Mouse (Mus musculus) regulatory T cell (primary cell): Measurements from ENCODE around the gene Sclt1.

ENCODE experiments used
- in situ Hi-C: fragments of 300-600 bp; cut with MboI, MseI; formaldehyde crosslinking; loops from one replicate; pipeline ENCODE4 v1.15.1; 2025; ENCODE audit warnings: high pct_unique_total_duplicates

Gene Sclt1

DNA sequence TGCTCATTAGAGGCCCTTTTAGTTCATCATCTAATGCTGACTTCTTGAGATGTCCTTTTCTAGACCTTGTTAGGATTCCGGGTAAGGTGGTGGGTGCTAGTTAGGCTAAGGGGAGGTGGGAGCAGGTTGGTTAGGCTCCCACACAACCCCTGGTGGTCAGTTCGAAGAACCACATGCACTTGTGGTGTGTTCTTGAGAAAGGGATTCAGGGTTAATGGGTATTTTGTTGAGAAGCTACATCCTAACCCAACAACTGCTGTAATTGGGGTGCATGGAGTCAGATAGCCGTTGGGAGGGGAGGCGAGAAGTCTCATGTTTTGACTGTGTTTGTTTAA lies 136.0 kb downstream of the Sclt1 start:
- in situ Hi-C loops: loop anchor here (10.0 kb wide), 1 partner anchor 421 kb away; no protein-coding TSS in a partner anchor

DNA sequence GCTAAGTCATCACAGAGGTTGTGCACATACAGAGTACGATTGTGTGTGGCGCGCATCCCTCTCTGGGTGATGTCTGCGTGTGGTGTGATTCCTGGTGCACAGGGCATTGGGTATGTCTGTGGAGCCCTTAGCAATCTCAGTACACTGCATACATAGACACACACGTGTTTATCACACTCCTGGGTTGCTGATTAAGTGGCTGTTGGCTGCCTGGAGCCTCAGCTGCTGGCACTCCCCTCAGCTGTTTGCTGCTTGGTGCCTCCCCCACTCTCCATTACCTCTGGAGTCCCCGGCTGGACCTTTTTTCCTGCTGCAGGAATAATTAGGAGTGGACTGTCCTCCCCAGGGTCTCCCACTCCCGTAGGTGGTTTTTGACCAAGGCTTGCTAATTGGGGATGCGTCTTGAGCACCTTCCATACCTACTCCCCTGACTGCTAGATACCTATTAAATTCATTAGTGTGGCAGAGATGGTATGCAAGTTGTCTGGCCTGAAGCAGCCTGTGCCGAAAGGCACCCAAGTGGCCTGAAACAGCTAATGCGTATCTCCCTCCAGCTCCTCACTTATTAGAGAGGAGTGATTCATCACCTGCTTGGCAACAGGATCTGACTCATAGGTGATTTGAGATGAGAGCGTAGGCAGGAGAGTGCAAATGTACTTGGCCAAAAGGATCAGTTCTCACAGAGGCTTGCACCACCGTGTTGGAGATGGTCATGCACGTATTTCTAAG lies 136.5 kb downstream of the Sclt1 start:
- in situ Hi-C loops: loop anchor here (10.0 kb wide), 1 partner anchor 421 kb away; no protein-coding TSS in a partner anchor

GRCm38 (mm10) chr3:41604629-41605321 lies 137.5 kb downstream of the Sclt1 start:
- in situ Hi-C loops: loop anchor here (10.0 kb wide), 1 partner anchor 420 kb away; no protein-coding TSS in a partner anchor

DNA sequence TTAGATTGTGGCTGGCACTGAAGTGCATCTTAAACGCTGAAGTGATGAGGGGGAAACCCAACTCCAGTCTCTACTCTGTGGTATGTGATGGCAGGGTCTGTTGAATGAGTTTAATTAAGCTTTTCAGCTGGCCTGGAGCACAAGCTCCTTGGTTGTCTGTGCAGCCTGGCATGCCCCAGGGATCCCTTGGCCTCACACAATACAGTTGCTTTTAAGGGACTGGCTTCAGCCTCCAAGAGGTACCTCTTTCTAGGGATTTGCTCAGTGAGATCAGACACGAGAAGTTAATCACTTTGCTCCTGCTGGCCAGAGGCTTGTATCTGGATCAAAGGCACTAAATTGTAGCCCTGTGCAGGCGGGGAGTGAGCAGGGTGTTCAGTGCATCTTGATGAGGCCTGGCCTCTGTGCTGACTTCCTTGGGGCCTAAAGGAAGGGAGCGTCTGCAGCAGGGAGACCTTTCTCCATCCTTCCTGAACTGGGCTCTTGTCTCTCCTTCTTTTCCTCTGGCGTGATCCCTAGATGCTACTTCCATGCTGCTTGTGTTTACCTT lies 138.8 kb downstream of the Sclt1 start:
- in situ Hi-C loops: loop anchor here (10.0 kb wide), 1 partner anchor 419 kb away; no protein-coding TSS in a partner anchor

DNA sequence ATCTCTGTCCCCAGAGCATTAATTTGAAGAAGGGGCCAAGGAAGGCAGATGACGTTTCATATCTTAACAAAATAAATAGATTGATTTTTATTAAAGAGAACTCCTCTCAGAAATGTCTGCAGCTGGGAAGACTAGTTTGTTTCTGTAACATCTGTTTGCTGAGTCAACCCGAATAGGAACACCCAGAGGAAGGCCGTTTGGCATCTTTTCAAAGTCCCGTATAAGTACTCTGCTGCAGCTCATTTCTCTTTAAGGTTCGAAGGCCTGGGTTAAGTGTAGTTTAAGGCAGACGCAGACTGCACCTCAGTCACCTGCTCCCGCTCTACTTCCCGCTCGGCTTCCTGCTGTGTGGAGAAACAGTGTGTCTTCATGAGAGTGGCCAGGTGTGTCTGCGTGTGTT lies 139.4 kb downstream of the Sclt1 start:
- in situ Hi-C loops: loop anchor here (10.0 kb wide), 1 partner anchor 418 kb away; no protein-coding TSS in a partner anchor

- in situ Hi-C loops: loop anchor here (10.0 kb wide), 1 partner anchor 417 kb away; no protein-coding TSS in a partner anchor
Measured at GRCm38 (mm10) chr3:41601226-41602020, 140.9 kb downstream of the Sclt1 start.

DNA sequence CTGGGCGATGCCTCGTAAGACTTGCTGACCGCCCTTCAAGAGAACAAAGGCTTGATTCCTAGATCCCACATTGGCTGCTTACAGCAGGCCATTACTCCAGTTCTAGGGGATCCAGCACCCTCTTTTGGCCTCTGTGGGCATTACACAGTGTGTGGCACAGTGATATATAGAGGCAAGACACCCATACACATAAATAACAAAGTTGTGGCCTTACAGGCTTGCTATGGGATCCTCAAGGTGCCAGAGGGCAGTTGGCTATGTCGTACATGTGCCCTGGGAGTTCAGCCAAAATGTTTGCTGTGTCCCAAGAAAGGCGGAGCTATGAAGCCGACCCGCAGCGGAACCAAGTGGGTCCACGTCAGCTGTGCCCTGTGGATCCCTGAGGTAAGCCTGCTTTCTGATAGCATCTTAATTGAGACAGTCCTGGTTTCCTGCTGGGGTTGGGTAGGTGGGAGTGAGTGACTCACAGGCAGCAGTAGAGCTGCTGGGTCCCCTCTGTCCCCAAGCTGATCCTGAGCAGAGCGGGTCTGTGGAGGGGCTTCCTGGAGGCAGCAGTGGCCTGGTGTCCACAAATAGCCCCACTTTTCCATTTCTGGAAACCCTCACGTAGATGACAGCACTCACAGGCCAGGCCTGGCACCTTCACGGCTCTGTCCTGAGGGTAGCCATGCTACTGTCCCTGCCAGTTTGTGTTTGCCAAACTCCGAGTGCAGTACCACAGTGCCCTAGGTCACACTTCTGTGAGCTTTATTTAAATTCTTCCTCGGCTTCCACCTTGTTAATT lies 142.3 kb downstream of the Sclt1 start:
- in situ Hi-C loops: loop anchor here (10.0 kb wide), 1 partner anchor 415 kb away; no protein-coding TSS in a partner anchor

GRCm38 (mm10) chr3:41599226-41599625 lies 143.1 kb downstream of the Sclt1 start:
- in situ Hi-C loops: no loop called here

DNA sequence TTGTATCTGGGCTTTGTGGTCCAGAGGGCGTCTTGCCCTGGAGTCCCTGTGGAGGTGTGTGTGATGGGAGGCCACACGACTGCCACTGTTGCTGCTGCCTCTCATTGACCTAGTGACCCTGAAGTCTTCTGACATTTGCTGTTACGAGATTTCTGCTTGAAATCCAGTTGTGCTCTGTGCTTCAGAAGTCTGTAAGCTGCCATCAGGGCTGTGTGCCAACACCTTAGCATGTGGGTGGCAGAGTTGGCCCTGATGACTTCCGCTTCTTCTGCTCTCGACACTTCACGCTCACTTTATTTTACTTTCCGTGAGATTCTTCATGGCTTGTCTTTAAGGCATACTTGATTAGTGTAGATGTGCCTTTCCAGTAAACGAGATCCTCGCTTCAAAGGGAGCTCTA lies 143.9 kb downstream of the Sclt1 start:
- in situ Hi-C loops: no loop called here

DNA sequence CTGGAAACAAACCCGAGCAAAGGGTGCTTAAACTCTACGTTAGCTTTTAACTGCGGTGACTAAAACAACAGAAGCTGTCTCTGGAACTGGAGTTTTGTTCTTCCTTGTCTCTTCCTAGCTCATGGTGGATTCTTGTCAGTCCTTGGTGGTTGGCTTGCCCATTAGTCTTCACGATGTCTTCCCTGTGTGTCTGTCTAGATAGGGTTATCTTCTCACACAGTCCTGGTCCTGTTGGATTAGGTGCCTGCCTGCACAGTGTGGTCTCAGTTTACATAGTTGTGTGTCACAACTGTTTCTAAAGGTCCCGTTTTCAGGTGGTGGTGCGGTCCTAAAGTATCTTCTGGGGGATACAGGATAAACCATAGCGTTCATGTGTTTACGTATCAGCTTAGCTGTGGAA lies 145.3 kb downstream of the Sclt1 start:
- in situ Hi-C loops: no loop called here

GRCm38 (mm10) chr3:41595010-41595409 lies 147.3 kb downstream of the Sclt1 start:
- in situ Hi-C loops: no loop called here

DNA sequence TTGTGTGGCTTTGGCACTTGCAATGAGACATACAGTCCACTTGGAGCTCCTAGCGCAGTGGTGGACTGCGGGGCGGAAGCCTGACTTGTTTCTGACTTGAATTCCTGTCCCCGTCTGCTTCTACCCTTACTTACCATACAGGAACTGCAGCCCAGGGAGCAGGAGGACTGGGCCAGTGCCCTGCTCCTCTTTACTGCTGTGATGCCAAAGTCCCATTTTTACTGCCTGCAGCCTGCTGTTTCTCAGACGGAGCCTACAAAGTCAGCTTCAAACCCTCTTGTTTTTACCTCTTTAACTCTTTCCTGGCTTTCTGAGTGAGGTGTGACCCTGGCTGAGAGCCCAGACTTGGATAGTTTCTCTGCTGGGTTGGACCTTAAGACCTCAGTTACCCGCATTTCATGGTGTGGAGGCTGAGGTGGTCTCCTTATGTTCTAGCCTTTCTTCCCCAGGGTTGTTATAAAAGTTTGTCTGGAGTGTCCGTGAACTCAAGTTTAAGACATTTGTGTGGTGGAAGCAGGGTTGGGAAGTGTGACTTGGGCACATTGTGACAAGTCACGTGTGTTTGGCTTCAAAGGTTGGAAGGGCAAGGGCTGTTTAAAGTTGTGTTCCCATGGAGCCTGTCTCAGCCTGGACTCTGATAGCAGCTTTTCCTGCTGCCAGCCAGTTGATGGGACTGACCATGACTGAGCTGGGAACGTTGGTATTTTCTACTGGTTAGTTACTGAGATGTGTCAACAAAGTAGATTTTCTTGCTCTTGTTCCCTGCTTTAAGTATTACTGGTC lies 148.0 kb downstream of the Sclt1 start:
- in situ Hi-C loops: no loop called here

GRCm38 (mm10) chr3:41592805-41593204 lies 149.5 kb downstream of the Sclt1 start:
- in situ Hi-C loops: no loop called here

GRCm38 (mm10) chr3:41591651-41592170 lies 150.6 kb downstream of the Sclt1 start:
- in situ Hi-C loops: no loop called here

DNA sequence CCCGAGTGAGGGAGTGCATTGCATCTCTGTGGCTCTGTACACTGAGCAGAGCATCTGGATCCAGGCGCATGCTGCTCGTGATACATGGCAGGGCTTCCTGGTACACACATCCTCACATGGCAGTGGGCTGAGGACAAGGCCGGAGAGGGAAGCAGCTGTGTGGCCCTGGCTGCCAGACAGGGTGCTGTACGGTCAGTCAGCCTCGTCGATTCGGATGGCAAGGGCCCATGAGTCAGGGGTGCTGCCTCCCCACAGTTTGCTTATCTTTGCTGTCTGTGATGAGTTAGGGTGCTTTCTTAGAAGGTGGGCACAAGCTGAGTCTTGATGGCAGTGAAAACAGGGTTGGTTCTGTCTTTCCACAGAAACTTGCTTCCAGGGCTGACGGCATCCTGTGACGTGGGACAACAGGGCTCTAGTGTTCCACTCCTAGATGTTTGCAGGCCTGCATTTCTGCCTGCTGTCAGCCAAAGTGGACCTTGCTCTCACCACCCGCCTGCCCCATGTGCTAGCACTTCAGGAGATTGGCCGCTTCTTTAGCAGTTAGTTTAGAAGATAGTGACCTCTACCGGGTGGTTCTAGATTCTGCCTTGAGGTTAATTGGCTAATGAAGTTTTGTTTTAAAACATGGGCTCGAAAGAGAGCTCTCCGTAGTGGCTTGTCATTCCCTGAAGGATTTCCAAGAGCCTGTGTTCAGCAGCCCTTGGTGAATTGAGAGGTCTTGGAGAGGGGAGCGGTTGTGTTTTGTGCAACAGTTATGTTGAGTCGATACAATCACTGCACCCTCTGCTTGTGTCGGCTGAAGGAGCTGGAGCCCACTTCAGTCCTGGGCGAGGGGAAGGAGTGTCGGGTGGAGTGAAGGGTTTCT lies 151.4 kb downstream of the Sclt1 start:
- in situ Hi-C loops: no loop called here

DNA sequence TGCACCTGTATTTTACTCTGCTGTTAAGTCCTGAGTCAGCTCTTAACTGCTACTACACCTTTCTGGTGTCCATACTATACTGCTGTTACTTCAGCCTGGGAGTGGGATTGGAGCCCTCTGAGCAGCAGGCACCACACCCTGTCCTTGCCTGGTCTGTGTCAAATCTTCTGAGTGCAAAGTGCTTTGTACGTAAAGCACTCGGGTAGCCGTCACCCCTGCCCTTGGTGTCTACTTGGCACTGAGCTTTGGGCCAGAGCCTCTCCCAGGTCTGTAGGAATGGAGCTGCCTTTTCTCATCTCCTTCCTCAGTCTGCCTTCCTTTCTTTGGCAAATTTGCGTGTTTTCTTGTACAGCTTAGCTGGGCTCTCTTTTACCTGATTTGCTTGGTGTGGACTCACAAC lies 152.3 kb downstream of the Sclt1 start:
- in situ Hi-C loops: no loop called here

DNA sequence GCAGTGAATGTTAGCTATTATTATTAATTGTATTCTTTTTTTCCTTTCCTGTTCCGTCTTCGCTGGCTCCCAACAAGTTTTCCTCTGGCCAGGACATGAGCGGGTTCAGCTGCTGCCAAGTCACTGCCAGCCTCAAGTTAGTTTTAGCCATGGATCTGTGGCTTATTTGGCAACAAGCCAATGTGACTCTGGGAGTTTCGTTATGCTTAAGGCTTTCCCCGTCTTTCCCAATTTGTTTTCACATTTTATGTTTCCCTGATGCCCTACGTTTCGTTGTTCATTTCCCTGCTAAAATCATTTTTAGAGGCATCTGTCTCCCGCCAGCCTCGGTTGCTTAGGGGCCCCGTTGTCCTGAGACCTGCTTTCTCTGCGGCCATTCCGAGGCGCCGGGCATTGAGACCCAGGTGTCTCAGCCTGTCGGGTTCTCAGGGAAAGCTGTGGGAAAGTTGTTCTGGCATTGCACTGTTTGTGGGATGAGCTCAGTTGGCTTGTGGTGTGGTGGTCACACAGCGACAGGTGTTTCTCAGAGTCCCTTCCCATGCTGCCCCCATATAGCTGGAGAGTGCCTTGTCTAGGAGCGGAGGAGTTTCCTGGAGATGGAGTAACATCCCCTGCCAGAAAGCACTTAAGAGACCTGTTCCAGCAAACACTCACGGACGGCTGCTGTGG lies 152.9 kb downstream of the Sclt1 start:
- in situ Hi-C loops: no loop called here

GRCm38 (mm10) chr3:41588495-41588894 lies 153.8 kb downstream of the Sclt1 start:
- in situ Hi-C loops: no loop called here
